In genomic region chr4:149979819-149980308, GRCm38 (mm10) we compare ENCODE assay signal across 8 mouse cellular contexts. TPM values are rescaled to one million over a fixed set of nuclear protein-coding genes. Genes with fewer than 3 reads are reported as not detected.
DNase-seq lines count a peak whose midpoint lies in the region; ATAC-seq lines count a peak whose summit lies in the region.

No protein-coding gene starts in this region.

- peak; percentile 62 for ATAC-seq in hindbrain, embryonic 12.5 days (ENCODE audit: low FRiP score)

- H3K27ac ChIP-seq in hindbrain, embryonic 12.5 days: no peak overlapping the region

- H3K36me3 ChIP-seq in hindbrain, embryonic 12.5 days: no peaks in the 10 kb centered on the region

- DNase-seq in NIH3T3 (ENCODE audit: low read depth): peak; percentile 92
- peak; percentile 93 for DNase-seq in cerebellum, adult 9-10 months
- peak; percentile 74 to 94 for DNase-seq in frontal cortex, adult 2 months (ENCODE audit: extremely low spot score in 1 of 2, low spot score in 1 of 2)
- peak; percentile 78 to 86 for DNase-seq in layer of hippocampus, postnatal 14 days (ENCODE audit: low spot score in 2 of 2)
- peak; percentile 87 for DNase-seq in lung, postnatal 10 days
- peak; percentile 84 for DNase-seq in ovary, postnatal 36 days (ENCODE audit: low spot score)
- DNase-seq in thymus, postnatal 4 days: peak; percentile 90

- H3K9me3 ChIP-seq in hindbrain, embryonic 12.5 days (replicated peaks): no peaks in the 10 kb centered on the region

- peak overlapping the region; percentile 54 for H3K4me2 ChIP-seq in hindbrain, embryonic 12.5 days (replicated peaks)

- H3K27me3 ChIP-seq in hindbrain, embryonic 12.5 days: peaks cover 4% of the 10 kb centered on the region; the same call in 1 of the 2 replicates

- peak overlapping the region; percentile 50 for H3K9ac ChIP-seq in hindbrain, embryonic 12.5 days

- WGBS in hindbrain, embryonic 12.5 days: 3% methylated on average over 12 of the region's 12 CpGs

- H3K4me3 ChIP-seq in hindbrain, embryonic 12.5 days: peak overlapping the region; percentile 18

- H3K4me1 ChIP-seq in hindbrain, embryonic 12.5 days: peaks cover 15% of the 10 kb centered on the region

RNA-seq across cellular contexts. Expression of gene Spsb1, which starts 25.0 kb away (rescaled TPM):
- 11.6 and 12.5 TPM in 2 replicates for polyA plus RNA-seq in frontal cortex, adult 2 months (2012; rRNA removed)
- 15.5 and 17.8 TPM in 2 replicates for polyA plus RNA-seq in hindbrain, embryonic 12.5 days (2016; fragmentation: Nextera tagmentation; extraction: Ambion mirVana)
- total RNA-seq in layer of hippocampus, postnatal 14 days (2021): 10 to 100 TPM; 25.3 to 29.1 TPM

RNA-seq across cellular contexts. Expression of gene H6pd, which starts 29.0 kb away (rescaled TPM):
- 4.4 and 5.7 TPM in 2 replicates for polyA plus RNA-seq in frontal cortex, adult 2 months (2012; rRNA removed)
- 5.4 and 5.8 TPM in 2 replicates for polyA plus RNA-seq in hindbrain, embryonic 12.5 days (2016; fragmentation: Nextera tagmentation; extraction: Ambion mirVana)
- total RNA-seq in layer of hippocampus, postnatal 14 days (2021): 10 to 100 TPM; 11.5 to 12.2 TPM
